Mouse (Mus musculus) MEL (cell line): ENCODE data around the gene Gemin7.

ENCODE experiments used
- CTCF ChIP-seq, 3 experiments: IDR thresholded peaks in 2 of 3; conservative IDR thresholded peaks in 1 of 3; 2 replicates each; pipeline ENCODE4 v1.5.1; 2011 to 2012; ENCODE audit warnings: low read length in 3 of 3, low read depth in 2 of 3, mild to moderate bottlenecking in 2 of 3, improper control_type of control experiment in 1 of 3, inconsistent platforms in 1 of 3, mixed read lengths in 1 of 3, moderate library complexity in 1 of 3; ENCODE audit not compliant: control insufficient read depth in 1 of 3, insufficient read depth in 1 of 3, poor library complexity in 1 of 3, severe bottlenecking in 1 of 3
- E2F4 ChIP-seq: IDR thresholded peaks from 2 replicates; pipeline ENCODE4 v1.6.1; 2011; ENCODE audit warnings: low read depth, low read length, improper control_type of control experiment, borderline replicate concordance
- GATA1 ChIP-seq: IDR thresholded peaks from 2 replicates; pipeline ENCODE4 v1.6.1; 2011; ENCODE audit warnings: low read depth, low read length, improper control_type of control experiment
- HCFC1 ChIP-seq: IDR thresholded peaks from 2 replicates; pipeline ENCODE4 v1.6.1; 2012; ENCODE audit warnings: low read depth, mild to moderate bottlenecking, inconsistent platforms, low read length, improper control_type of control experiment, moderate library complexity
- MAX ChIP-seq: IDR thresholded peaks from 2 replicates; pipeline ENCODE4 v1.6.1; 2011; ENCODE audit warnings: low read length, improper control_type of control experiment
- POLR2A ChIP-seq, 2 experiments: IDR thresholded peaks; 2 replicates each; pipeline ENCODE4 v1.6.1; 2011 to 2012; ENCODE audit warnings: low read length in 2 of 2, mild to moderate bottlenecking in 2 of 2, control low read depth in 1 of 2, improper control_type of control experiment in 1 of 2, low read depth in 1 of 2, moderate library complexity in 1 of 2; ENCODE audit not compliant: control insufficient read depth in 1 of 2, insufficient read depth in 1 of 2, poor library complexity in 1 of 2
- POLR2AphosphoS2 ChIP-seq: IDR thresholded peaks from 2 replicates; pipeline ENCODE4 v1.6.1; 2011; ENCODE audit warnings: low read length, improper control_type of control experiment
- POLR2AphosphoS5 ChIP-seq: IDR thresholded peaks from 2 replicates; pipeline ENCODE4 v1.6.1; 2012; ENCODE audit warnings: low read depth, borderline replicate concordance, mild to moderate bottlenecking, inconsistent platforms, low read length, moderate library complexity, mixed read lengths
- RAD21 ChIP-seq: IDR thresholded peaks from 2 replicates; pipeline ENCODE4 v1.6.1; 2011; ENCODE audit warnings: mild to moderate bottlenecking, low read depth, low read length, improper control_type of control experiment
- TAL1 ChIP-seq: IDR thresholded peaks from 2 replicates; pipeline ENCODE4 v1.6.1; 2012; ENCODE audit warnings: mild to moderate bottlenecking, inconsistent platforms, low read length, moderate library complexity, mixed read lengths
- UBTF ChIP-seq: IDR thresholded peaks from 2 replicates; pipeline ENCODE4 v1.6.1; 2012; ENCODE audit warnings: low read depth, mild to moderate bottlenecking, inconsistent platforms, low read length, improper control_type of control experiment, moderate library complexity, borderline replicate concordance; ENCODE audit not compliant: insufficient read depth
- USF2 ChIP-seq, 2 experiments: IDR thresholded peaks; 2 replicates each; pipeline ENCODE4 v1.6.1; 2011 to 2012; ENCODE audit warnings: improper control_type of control experiment in 2 of 2, low read length in 2 of 2, borderline replicate concordance in 1 of 2, inconsistent platforms in 1 of 2, low read depth in 1 of 2, mild to moderate bottlenecking in 1 of 2; ENCODE audit not compliant: insufficient read depth in 1 of 2

DNA sequence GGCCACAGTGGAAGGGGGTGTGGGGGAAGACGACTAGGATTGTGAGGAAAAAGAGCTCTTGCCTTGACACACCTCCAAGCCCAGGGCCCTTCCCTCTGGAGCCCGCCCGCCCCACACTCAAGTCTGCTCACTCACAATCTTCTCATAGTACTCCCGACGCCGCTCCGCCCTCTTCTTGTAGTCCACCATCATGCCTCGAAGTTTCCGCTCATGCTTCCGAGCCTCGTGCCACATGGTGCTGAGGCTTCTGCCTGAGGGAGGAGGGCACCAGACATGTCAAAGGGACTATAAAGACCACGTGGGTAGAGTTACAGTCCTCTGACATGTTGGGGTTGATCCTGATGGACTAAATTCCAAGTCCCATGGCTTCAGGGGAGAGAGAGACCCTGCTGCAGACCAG, 25.7 kb upstream of the Gemin7 start:
- TF ChIP-seq CTCF (IDR thresholded peaks at IDR 0.05 in 2 of 3, conservative IDR thresholded peaks at IDR 0.05 in 1 of 3; ENCODE audit: control insufficient read depth in 1 of 3, insufficient read depth in 1 of 3, low read depth in 2 of 3, low read length in 3 of 3, poor library complexity in 1 of 3, severe bottlenecking in 1 of 3) (no peak), POLR2AphosphoS5 (no peak), RAD21 (no peak), E2F4 (no peak), TAL1 (no peak), POLR2A (IDR thresholded peaks at IDR 0.05; ENCODE audit: control insufficient read depth in 1 of 2, insufficient read depth in 1 of 2, low read depth in 1 of 2, low read length in 2 of 2, poor library complexity in 1 of 2) (no peak), MAX (no peak), HCFC1 (no peak), UBTF (no peak), POLR2AphosphoS2 (no peak), USF2 (IDR thresholded peaks at IDR 0.05; ENCODE audit: borderline replicate concordance in 1 of 2, insufficient read depth in 1 of 2, low read depth in 1 of 2, low read length in 2 of 2) (no peak), GATA1 (no peak)
